Mouse (Mus musculus) spleen, adult 2 months (tissue): ENCODE measurements around the gene Abcc3.

Experiments
- CTCF ChIP-seq: fragments of 200-500 bp; IDR thresholded peaks from 2 replicates; pipeline ENCODE4 v1.5.1; 2011; ENCODE audit warnings: mild to moderate bottlenecking, inconsistent platforms; ENCODE audit not compliant: insufficient read depth, insufficient read length, insufficient replicate concordance; ENCODE audit errors: extremely low read depth
- POLR2A ChIP-seq: fragments of 200-500 bp; IDR thresholded peaks from 2 replicates; pipeline ENCODE4 v1.6.1; 2011; ENCODE audit warnings: low read depth, low read length, inconsistent platforms

GRCm38 (mm10) chr11:94359168-94359567 is 33.6 kb downstream of the Abcc3 start:
- TF ChIP-seq POLR2A = no peak
- no peak for TF ChIP-seq CTCF
